Mouse (Mus musculus) lung, adult 2 months (tissue): Measurements from ENCODE around the gene Phf12.

Experiments used
- CTCF ChIP-seq: fragments of 200-500 bp; IDR thresholded peaks from 2 replicates; pipeline ENCODE4 v1.5.1; 2011; ENCODE audit warnings: mild to moderate bottlenecking, low read length, control low read depth; ENCODE audit not compliant: insufficient read depth
- POLR2A ChIP-seq: fragments of 200-500 bp; IDR thresholded peaks from 2 replicates; pipeline ENCODE4 v1.6.1; 2011; ENCODE audit warnings: low read depth, mild to moderate bottlenecking, control low read depth, low read length, borderline replicate concordance; ENCODE audit errors: extremely low read depth

DNA sequence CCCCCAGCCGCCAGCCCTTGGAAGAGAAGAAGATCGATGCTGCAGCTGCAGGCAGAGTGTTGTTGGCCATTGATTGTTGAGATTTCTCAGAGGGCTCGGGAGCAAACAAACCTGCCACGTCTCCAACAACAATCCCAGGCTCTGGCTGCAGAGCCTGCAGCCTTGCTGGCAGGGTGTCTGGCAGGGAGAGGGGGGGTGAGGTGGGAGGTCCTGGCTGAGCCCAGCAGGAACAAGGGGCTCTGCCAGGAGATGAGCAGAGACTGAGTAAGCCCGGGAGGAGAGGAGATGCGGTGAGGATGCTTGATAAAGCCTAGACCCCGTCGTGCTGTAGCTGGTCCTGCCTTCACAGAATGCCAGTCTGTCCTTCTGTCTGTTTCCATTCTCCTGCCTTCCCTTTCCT is 45.7 kb upstream of the Phf12 start:
- TF ChIP-seq CTCF (no peak), POLR2A (no peak)
